Mouse (Mus musculus) stomach, postnatal 0 days (tissue): ENCODE data around the gene Slc52a3.

Experiments used
- CTCF ChIP-seq: IDR thresholded peaks from 2 replicates; pipeline ENCODE4 v1.5.1; 2016; ENCODE audit warnings: antibody characterized with exemption, low read depth, mild to moderate bottlenecking, moderate library complexity
- EP300 ChIP-seq: optimal IDR thresholded peaks from 2 replicates; pipeline ENCODE3; 2016; ENCODE audit warnings: antibody characterized with exemption

- TF ChIP-seq CTCF (no peak), EP300 (no peak)
These were observed 6.2 kb downstream of the Slc52a3 start for GRCm38 (mm10) chr2:152002529-152002928.
